11 mouse cellular contexts compared by ENCODE assay signal in genomic region chrX:7190816-7191215, GRCm38 (mm10).
"Had no signal": no experiment of that assay in that cellular context is flagged by ENCODE, and none has a peak within 500 bp of the region (broad histone marks: within the 10 kb centered on the region; RNA-seq: fewer than 3 reads in every experiment).

No protein-coding gene starts in this region.

- DNase-seq: gastrocnemius, postnatal 25 days; heart, adult 18-20 months; heart, postnatal 10 days; heart, postnatal 36 days; kidney, adult 11 months; kidney, adult 8-10 months; kidney, postnatal 14 days; kidney, postnatal 36 days; layer of hippocampus, adult 9-11 months; layer of hippocampus, postnatal 36 days; left cerebral cortex, postnatal 4 days had no signal
